Mouse (Mus musculus) MEL (cell line): Measurements from ENCODE around the gene Fgr.

Source experiments
- BHLHE40 ChIP-seq: IDR thresholded peaks from 2 replicates; pipeline ENCODE4 v1.6.1; 2012; ENCODE audit warnings: low read depth, mild to moderate bottlenecking, inconsistent platforms, low read length, improper control_type of control experiment, borderline replicate concordance
- CTCF ChIP-seq, 3 experiments: IDR thresholded peaks in 2 of 3; conservative IDR thresholded peaks in 1 of 3; 2 replicates each; pipeline ENCODE4 v1.5.1; 2011 to 2012; ENCODE audit warnings: low read length in 3 of 3, low read depth in 2 of 3, mild to moderate bottlenecking in 2 of 3, improper control_type of control experiment in 1 of 3, inconsistent platforms in 1 of 3, mixed read lengths in 1 of 3, moderate library complexity in 1 of 3; ENCODE audit not compliant: control insufficient read depth in 1 of 3, insufficient read depth in 1 of 3, poor library complexity in 1 of 3, severe bottlenecking in 1 of 3
- ELF1 ChIP-seq: IDR thresholded peaks from 2 replicates; pipeline ENCODE4 v1.6.1; 2014; ENCODE audit warnings: low read depth, mild to moderate bottlenecking, inconsistent platforms, low read length, improper control_type of control experiment, moderate library complexity
- EP300 ChIP-seq, 2 experiments: IDR thresholded peaks; 2 replicates each; pipeline ENCODE4 v1.6.1; 2011; ENCODE audit warnings: improper control_type of control experiment in 2 of 2, low read length in 2 of 2, low read depth in 1 of 2, mild to moderate bottlenecking in 1 of 2
- GATA1 ChIP-seq: IDR thresholded peaks from 2 replicates; pipeline ENCODE4 v1.6.1; 2011; ENCODE audit warnings: low read depth, low read length, improper control_type of control experiment
- MAFK ChIP-seq: IDR thresholded peaks from 2 replicates; pipeline ENCODE4 v1.6.1; 2011; ENCODE audit warnings: low read depth, mild to moderate bottlenecking, low read length, improper control_type of control experiment, borderline replicate concordance
- POLR2A ChIP-seq, 2 experiments: IDR thresholded peaks; 2 replicates each; pipeline ENCODE4 v1.6.1; 2011 to 2012; ENCODE audit warnings: low read length in 2 of 2, mild to moderate bottlenecking in 2 of 2, control low read depth in 1 of 2, improper control_type of control experiment in 1 of 2, low read depth in 1 of 2, moderate library complexity in 1 of 2; ENCODE audit not compliant: control insufficient read depth in 1 of 2, insufficient read depth in 1 of 2, poor library complexity in 1 of 2
- POLR2AphosphoS2 ChIP-seq: IDR thresholded peaks from 2 replicates; pipeline ENCODE4 v1.6.1; 2011; ENCODE audit warnings: low read length, improper control_type of control experiment
- RCOR1 ChIP-seq: IDR thresholded peaks from 2 replicates; pipeline ENCODE4 v1.6.1; 2012; ENCODE audit warnings: low read depth, mild to moderate bottlenecking, inconsistent platforms, low read length, improper control_type of control experiment
- SIN3A ChIP-seq: IDR thresholded peaks from 2 replicates; pipeline ENCODE4 v1.6.1; 2012; ENCODE audit warnings: low read length, improper control_type of control experiment, inconsistent platforms
- SMC3 ChIP-seq: IDR thresholded peaks from 2 replicates; pipeline ENCODE4 v1.6.1; 2011; ENCODE audit warnings: low read depth, low read length, improper control_type of control experiment
- UBTF ChIP-seq: IDR thresholded peaks from 2 replicates; pipeline ENCODE4 v1.6.1; 2012; ENCODE audit warnings: low read depth, mild to moderate bottlenecking, inconsistent platforms, low read length, improper control_type of control experiment, moderate library complexity, borderline replicate concordance; ENCODE audit not compliant: insufficient read depth
- USF1 ChIP-seq: IDR thresholded peaks from 2 replicates; pipeline ENCODE4 v1.6.1; 2014; ENCODE audit warnings: low read depth, mild to moderate bottlenecking, inconsistent platforms, low read length, improper control_type of control experiment, moderate library complexity
- ZMIZ1 ChIP-seq: IDR thresholded peaks from 2 replicates; pipeline ENCODE4 v1.6.1; 2012; ENCODE audit warnings: low read depth, mild to moderate bottlenecking, inconsistent platforms, low read length, improper control_type of control experiment, moderate library complexity

DNA sequence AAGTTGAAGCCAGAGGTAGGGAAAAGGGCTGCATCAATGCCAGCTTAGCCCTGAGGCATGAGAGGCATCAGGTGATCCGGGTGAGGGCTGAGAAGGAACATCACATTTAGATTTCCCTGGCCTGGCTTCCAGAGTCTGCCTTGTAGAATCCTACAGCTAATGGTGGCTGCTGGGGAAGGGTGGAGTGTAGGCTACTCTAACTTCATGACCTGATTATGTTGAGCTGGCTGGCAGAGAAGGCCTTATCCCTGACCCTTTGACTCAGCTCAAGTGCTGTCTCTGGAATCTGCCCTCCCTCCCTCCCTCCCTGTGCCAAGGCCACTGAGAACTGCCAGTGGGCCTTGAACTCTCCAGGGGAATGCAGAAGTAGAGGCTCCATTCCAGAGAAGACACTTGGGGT, 61.6 kb downstream of the Fgr start:
- no peak for TF ChIP-seq CTCF (IDR thresholded peaks at IDR 0.05 in 2 of 3, conservative IDR thresholded peaks at IDR 0.05 in 1 of 3; ENCODE audit: control insufficient read depth in 1 of 3, insufficient read depth in 1 of 3, low read depth in 2 of 3, low read length in 3 of 3, poor library complexity in 1 of 3, severe bottlenecking in 1 of 3)
- TF ChIP-seq RCOR1, result no peak
- TF ChIP-seq BHLHE40, result no peak
- no peak for TF ChIP-seq USF1
- TF ChIP-seq ELF1, result no peak
- TF ChIP-seq GATA1, result no peak
- no peak for TF ChIP-seq POLR2A (IDR thresholded peaks at IDR 0.05; ENCODE audit: control insufficient read depth in 1 of 2, insufficient read depth in 1 of 2, low read depth in 1 of 2, low read length in 2 of 2, poor library complexity in 1 of 2)
- no peak for TF ChIP-seq ZMIZ1
- TF ChIP-seq UBTF, result no peak
- TF ChIP-seq MAFK, result no peak
- no peak for TF ChIP-seq EP300 (IDR thresholded peaks at IDR 0.05; ENCODE audit: low read depth in 1 of 2, low read length in 2 of 2)
- no peak for TF ChIP-seq POLR2AphosphoS2
- TF ChIP-seq SIN3A, result no peak
- TF ChIP-seq SMC3, result no peak
